Comparison of ENCODE assay signal across 26 mouse cellular contexts in genomic region chr13:101532913-101533312, GRCm38 (mm10).
A peak's percentile ranks its signal among the peaks of the same experiment; 100 is the strongest.
DNase-seq lines count a peak whose midpoint lies in the region; ATAC-seq lines count a peak whose summit lies in the region.
"Had no signal": no experiment of that assay in that cellular context is flagged by ENCODE, and none has a peak within 500 bp of the region (broad histone marks: within the 10 kb centered on the region; RNA-seq: fewer than 3 reads in every experiment).

No protein-coding gene starts in this region.

- H3K36me3 ChIP-seq in kidney, embryonic 15.5 days, result no peaks in the 10 kb centered on the region
- H3K36me3 ChIP-seq: embryonic facial prominence, embryonic 15.5 days; hindbrain, embryonic 13.5 days; intestine, embryonic 15.5 days; limb, embryonic 12.5 days; liver, embryonic 12.5 days; midbrain, embryonic 10.5 days; neural tube, embryonic 12.5 days had no signal

- no peaks in the 10 kb centered on the region for H3K9me3 ChIP-seq in kidney, embryonic 15.5 days (replicated peaks)
- H3K9me3 ChIP-seq: embryonic facial prominence, embryonic 15.5 days; hindbrain, embryonic 13.5 days; intestine, embryonic 15.5 days; limb, embryonic 12.5 days; liver, embryonic 12.5 days; midbrain, embryonic 10.5 days; neural tube, embryonic 12.5 days had no signal

- no peak overlapping the region for H3K4me2 ChIP-seq in kidney, embryonic 15.5 days
- H3K4me2 ChIP-seq: embryonic facial prominence, embryonic 15.5 days; heart, embryonic 11.5 days; hindbrain, embryonic 13.5 days; intestine, embryonic 15.5 days; limb, embryonic 12.5 days; liver, embryonic 12.5 days; lung, embryonic 14.5 days; neural tube, embryonic 12.5 days had no signal

- H3K27ac ChIP-seq in kidney, embryonic 15.5 days, result no peak overlapping the region
- H3K27ac ChIP-seq: embryonic facial prominence, embryonic 15.5 days; hindbrain, embryonic 13.5 days; intestine, embryonic 15.5 days; left cerebral cortex, adult 2 months; limb, embryonic 12.5 days; liver, embryonic 12.5 days; midbrain, embryonic 10.5 days; neural tube, embryonic 12.5 days had no signal

- H3K4me1 ChIP-seq in kidney, embryonic 15.5 days, result peaks cover 14% of the 10 kb centered on the region; the same call in 1 of the 2 replicates
- H3K4me1 ChIP-seq: embryonic facial prominence, embryonic 15.5 days; intestine, embryonic 15.5 days; limb, embryonic 12.5 days had no signal

- no peak overlapping the region for H3K9ac ChIP-seq in kidney, embryonic 15.5 days
- H3K9ac ChIP-seq: embryonic facial prominence, embryonic 15.5 days; hindbrain, embryonic 13.5 days; intestine, embryonic 15.5 days; limb, embryonic 12.5 days; liver, embryonic 12.5 days; lung, embryonic 14.5 days; neural tube, embryonic 12.5 days had no signal

- ATAC-seq in kidney, embryonic 15.5 days (replicated peaks; ENCODE audit: low FRiP score), result 0 out of 2 replicates have a peak, but pooled peaks have one; percentile 29
- ATAC-seq in megakaryocyte, adult 5-6 weeks (ENCODE audit: poor library complexity, severe bottlenecking), result peak; percentile 35
- ATAC-seq: intestine, embryonic 15.5 days; liver, embryonic 12.5 days had no signal

- no peak overlapping the region for H3K4me3 ChIP-seq in kidney, embryonic 15.5 days (replicated peaks)
- H3K4me3 ChIP-seq: embryonic facial prominence, embryonic 15.5 days; hindbrain, embryonic 13.5 days; intestine, embryonic 15.5 days; left cerebral cortex, adult 2 months; limb, embryonic 12.5 days; liver, embryonic 12.5 days; midbrain, embryonic 10.5 days; neural tube, embryonic 12.5 days had no signal

- WGBS in kidney, embryonic 15.5 days, result 34% methylated on average over 4 of the region's 4 CpGs

- no peaks in the 10 kb centered on the region for H3K27me3 ChIP-seq in kidney, embryonic 15.5 days
- H3K27me3 ChIP-seq: embryonic facial prominence, embryonic 15.5 days; hindbrain, embryonic 13.5 days; intestine, embryonic 15.5 days; limb, embryonic 12.5 days; neural tube, embryonic 12.5 days had no signal

- no peak for DNase-seq in kidney, postnatal 36 days
- peak; percentile 54 for DNase-seq in NIH3T3 (ENCODE audit: low read depth)
- peak; percentile 72 for DNase-seq in thymus, postnatal 14 days
- no peak for DNase-seq in layer of hippocampus, postnatal 25 days (ENCODE audit: extremely low spot score in 1 of 2, low spot score in 1 of 2)
- no peak for DNase-seq in lung, postnatal 10 days
- DNase-seq in left cerebral cortex, adult 18-20 months (ENCODE audit: low spot score in 2 of 2), result no peak
- DNase-seq: adrenal gland, postnatal 25 days; B cell, adult 2 months; cerebellum, adult 11 months; cerebellum, postnatal 14 days; gastrocnemius, postnatal 36 days; heart, postnatal 14 days; kidney, postnatal 10 days; lung, embryonic 14.5 days; lung, postnatal 4 days had no signal

Comparison
In these comparisons a context has a peak if more than half of its experiments do, and no peak if none do; other contexts are left out.
1. DNase-seq: peak in NIH3T3 (single experiment) and thymus, postnatal 14 days (single experiment); none in kidney, postnatal 36 days (0 of 2), layer of hippocampus, postnatal 25 days (0 of 2), lung, postnatal 10 days (single experiment) and left cerebral cortex, adult 18-20 months (0 of 2).